Mouse (Mus musculus) neural tube, embryonic 13.5 days (tissue): ENCODE data around the gene Efr3b. TPM values are rescaled to one million over a fixed set of nuclear protein-coding genes. Genes with fewer than 3 reads are reported as not detected.

ENCODE experiments used
- ATAC-seq: fragments of 200-750 bp; cut with Nextera tagmentation; 2 replicates; pipeline ENCODE4 v1.8.0; 2017; ENCODE audit warnings: low read depth, mild to moderate bottlenecking, moderate TSS enrichment, moderate library complexity
- H3K27ac ChIP-seq: fragments of 300-500 bp; sonication (generic); replicated peaks from 2 replicates; pipeline ENCODE4 v1.5.1; 2015; ENCODE audit warnings: moderate library complexity, mild to moderate bottlenecking, inconsistent platforms
- H3K27me3 ChIP-seq: fragments of 300-500 bp; sonication (generic); 2 replicates; pipeline ENCODE4 v1.6.1; 2015; ENCODE audit warnings: mild to moderate bottlenecking, inconsistent platforms
- H3K36me3 ChIP-seq: fragments of 300-500 bp; sonication (generic); 2 replicates; pipeline ENCODE4 v1.6.1; 2015; ENCODE audit warnings: mild to moderate bottlenecking, inconsistent platforms
- H3K4me1 ChIP-seq: fragments of 300-500 bp; sonication (generic); replicated peaks from 2 replicates; pipeline ENCODE4 v1.6.1; 2015; ENCODE audit warnings: inconsistent platforms
- H3K4me2 ChIP-seq: fragments of 300-500 bp; sonication (generic); 2 replicates; pipeline ENCODE4 v1.6.1; 2015; ENCODE audit warnings: inconsistent platforms, mild to moderate bottlenecking, moderate library complexity
- H3K4me3 ChIP-seq: fragments of 300-500 bp; sonication (generic); 2 replicates; pipeline ENCODE4 v1.5.1; 2015; ENCODE audit warnings: mild to moderate bottlenecking, inconsistent platforms
- H3K9ac ChIP-seq: fragments of 300-500 bp; sonication (generic); 2 replicates; pipeline ENCODE4 v1.6.1; 2015; ENCODE audit warnings: moderate library complexity, mild to moderate bottlenecking, inconsistent platforms
- H3K9me3 ChIP-seq: fragments of 300-500 bp; sonication (generic); 2 replicates; pipeline ENCODE4 v1.6.1; 2016; ENCODE audit warnings: inconsistent platforms
- WGBS: fragments of 180-500 bp; shearing (Covaris S2); methylation state at CpG from one replicate; pipeline ENCODE4 v1.1.7; 2015; 5-methylcytosine and 5-hydroxymethylcytosine counted together
- polyA plus RNA-seq: library from polyadenylated mRNA; unstranded; fragments of >200 nt; fragmentation: Nextera tagmentation; extraction: Ambion mirVana; gene quantifications from 2 replicates; pipeline ENCODE4 v1.2.1, GENCODE M21; 2015

The Efr3b gene
- polyA plus RNA-seq, 1 experiment from 2014 or later: 32.8 TPM

DNA sequence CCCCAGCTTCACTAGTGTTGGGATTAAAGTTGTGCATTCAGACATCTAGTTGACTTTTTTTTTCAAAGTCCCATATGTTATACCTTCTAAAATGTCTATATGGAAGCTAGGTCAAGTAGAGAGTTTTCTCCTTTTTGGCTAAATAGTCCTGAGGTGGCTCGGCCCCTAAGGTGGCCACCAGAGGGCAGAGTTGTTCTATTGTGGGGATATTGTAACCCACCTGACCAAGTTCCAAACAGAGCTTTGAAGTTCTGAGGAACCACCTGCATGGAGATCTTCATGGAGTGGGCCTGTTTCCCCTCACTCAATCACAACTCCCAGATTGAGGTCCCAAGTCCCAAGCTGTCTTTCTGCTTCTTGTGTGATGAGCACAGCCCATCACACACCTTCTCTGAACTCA is 112.6 kb downstream of the Efr3b start:
- Histone ChIP-seq H3K36me3 (no peaks in the 10 kb centered on the region), H3K27ac (no peak overlapping the region)

DNA sequence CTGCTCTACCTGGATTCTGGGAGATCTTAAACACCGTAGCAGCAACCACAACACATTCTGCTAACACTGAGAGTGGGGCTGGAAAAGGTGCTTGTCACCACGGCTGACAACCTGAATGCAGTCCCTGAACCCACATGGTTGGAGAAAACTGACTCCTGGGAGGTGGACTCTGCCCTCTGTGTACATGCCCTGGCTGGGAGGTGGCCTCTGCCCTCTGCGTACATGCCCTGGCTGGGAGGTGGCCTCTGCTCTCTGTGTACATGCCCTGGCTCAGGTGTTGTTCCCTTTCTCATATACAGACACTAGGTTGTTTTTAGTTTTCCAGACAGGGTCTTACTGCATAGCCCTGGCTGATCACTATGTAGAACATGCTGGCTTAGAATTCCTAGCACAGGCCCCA is 119.3 kb downstream of the Efr3b start:
- Histone ChIP-seq H3K4me1 (peaks cover 18% of the 10 kb centered on the region), H3K9ac (no peak overlapping the region), H3K9me3 (no peaks in the 10 kb centered on the region), H3K36me3 (0 out of 2 replicates have a peak, but pooled peaks cover 3% of the 10 kb centered on the region), H3K4me2 (no peak overlapping the region), H3K4me3 (no peak overlapping the region), H3K27ac (no peak overlapping the region), H3K27me3 (no peaks in the 10 kb centered on the region)
- ATAC-seq: no peak
- 85% methylated on average over 3 of the region's 3 CpGs for WGBS

More for the DNA sequence above, 112.6 kb downstream of the Efr3b start:
- Histone ChIP-seq H3K27me3 (no peaks in the 10 kb centered on the region), H3K4me2 (no peak overlapping the region), H3K4me1 (peaks cover 10% of the 10 kb centered on the region), H3K9ac (no peak overlapping the region), H3K4me3 (no peak overlapping the region), H3K9me3 (no peaks in the 10 kb centered on the region)
- no peak for ATAC-seq
- WGBS: 0% methylated on average over 1 of the region's 1 CpGs

DNA sequence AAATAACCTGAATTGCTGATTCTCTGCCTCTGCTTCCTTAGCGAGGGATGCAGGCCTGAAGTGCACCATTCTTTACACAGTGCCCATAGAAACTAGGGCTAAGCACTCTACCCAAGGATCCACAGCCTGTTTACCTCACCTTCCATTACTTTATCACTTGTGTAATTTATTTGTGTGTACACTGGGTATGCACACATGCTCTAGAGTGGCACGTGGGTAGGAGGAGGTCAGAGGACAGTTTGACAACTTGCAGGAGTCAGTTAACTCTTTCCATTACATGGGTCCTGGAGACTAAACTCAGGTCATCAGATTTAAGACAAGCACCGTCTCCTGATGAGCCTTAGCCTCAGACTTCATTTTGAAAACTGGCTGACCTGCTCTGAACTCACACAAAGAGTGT is 120.1 kb downstream of the Efr3b start:
- no peaks in the 10 kb centered on the region for H3K27me3 ChIP-seq
- H3K4me2 ChIP-seq: no peak overlapping the region
- no peak overlapping the region for H3K4me3 ChIP-seq
- WGBS: 73% methylated on average over 3 of the region's 3 CpGs
- H3K9ac ChIP-seq: no peak overlapping the region
- H3K27ac ChIP-seq: no peak overlapping the region
- 0 out of 2 replicates have a peak, but pooled peaks cover 8% of the 10 kb centered on the region for H3K36me3 ChIP-seq
- no peaks in the 10 kb centered on the region for H3K9me3 ChIP-seq
- peaks cover 18% of the 10 kb centered on the region for H3K4me1 ChIP-seq
- no peak for ATAC-seq

DNA sequence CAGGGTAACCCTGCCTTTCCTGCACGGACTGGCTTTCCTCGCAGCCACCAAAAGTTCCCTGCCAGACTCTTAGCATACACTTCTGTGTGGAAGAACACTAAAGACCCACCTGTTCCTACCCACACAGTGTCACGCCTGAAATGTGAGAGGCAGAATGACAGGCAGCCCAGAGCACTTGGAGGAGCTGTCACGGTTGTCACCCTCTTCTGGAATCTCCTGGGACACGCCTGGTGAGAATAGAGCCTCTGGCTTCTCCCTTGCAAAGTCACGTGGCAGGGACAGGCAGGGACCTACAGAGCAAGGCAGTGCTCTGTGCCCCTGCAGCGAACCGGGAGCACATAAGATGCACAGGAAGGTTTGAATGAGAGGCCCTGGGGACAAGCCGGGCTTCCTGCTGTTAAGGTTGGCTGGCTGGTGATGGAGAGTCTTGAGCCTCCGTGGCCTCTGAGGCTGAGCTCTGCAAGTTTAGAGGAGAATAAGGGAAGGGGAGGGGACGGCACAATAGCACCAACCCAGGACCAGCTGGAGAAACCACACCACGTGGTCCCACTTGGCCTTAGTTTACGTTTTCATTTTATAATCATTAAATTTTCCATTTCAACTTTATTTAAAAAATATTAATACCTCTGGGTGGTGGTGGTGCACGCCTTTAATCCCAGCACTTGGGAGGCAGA is 120.9 kb downstream of the Efr3b start:
- H3K27me3 ChIP-seq: no peaks in the 10 kb centered on the region
- ATAC-seq: peak; percentile 47
- no peaks in the 10 kb centered on the region for H3K9me3 ChIP-seq
- H3K36me3 ChIP-seq: 0 out of 2 replicates have a peak, but pooled peaks cover 8% of the 10 kb centered on the region
- no peak overlapping the region for H3K9ac ChIP-seq
- 23% methylated on average over 14 of the region's 14 CpGs for WGBS
- H3K4me3 ChIP-seq: no peak overlapping the region
- H3K4me2 ChIP-seq: no peak overlapping the region
- H3K27ac ChIP-seq: no peak overlapping the region
- H3K4me1 ChIP-seq: peaks cover 18% of the 10 kb centered on the region

DNA sequence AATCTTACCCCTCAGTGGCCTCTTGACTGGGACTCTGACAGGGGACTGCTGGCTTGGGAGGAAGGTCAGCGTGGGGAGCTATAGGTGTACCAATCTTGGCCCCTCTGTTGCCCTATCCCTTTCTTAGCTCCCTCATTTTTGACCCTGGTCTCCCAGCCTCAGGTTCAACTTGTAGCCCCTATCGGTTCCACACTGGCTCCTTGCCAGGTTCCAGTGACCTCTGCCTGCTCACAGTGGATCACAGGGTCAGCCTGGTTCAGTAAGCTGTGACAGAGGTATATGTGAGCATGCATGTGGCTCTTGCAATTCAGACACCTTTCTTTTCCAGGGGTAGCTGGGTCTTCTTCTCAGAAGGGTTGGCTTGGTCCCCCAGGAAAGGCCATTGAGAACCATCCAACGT is 122.9 kb downstream of the Efr3b start:
- Histone ChIP-seq H3K27me3 (no peaks in the 10 kb centered on the region), H3K4me2 (no peak overlapping the region), H3K4me1 (peaks cover 7% of the 10 kb centered on the region), H3K9me3 (no peaks in the 10 kb centered on the region), H3K4me3 (no peak overlapping the region), H3K36me3 (0 out of 2 replicates have a peak, but pooled peaks cover 8% of the 10 kb centered on the region), H3K27ac (no peak overlapping the region), H3K9ac (no peak overlapping the region)
- WGBS: 88% methylated on average over 3 of the region's 3 CpGs
- no peak for ATAC-seq

Other genes with a start within 250 kb of the Efr3b start
- gene Dnmt3a, start 232.9 kb downstream of the Efr3b start, polyA plus RNA-seq: 95.7 and 118 TPM in 2 replicates
- 3.7 and 4.7 TPM in 2 replicates for gene Pomc, start 84.0 kb downstream of the Efr3b start, polyA plus RNA-seq
- 13.1 and 13.7 TPM in 2 replicates for gene Dnajc27, start 43.7 kb upstream of the Efr3b start, polyA plus RNA-seq
- gene Adcy3, start 94.2 kb upstream of the Efr3b start, polyA plus RNA-seq: 6.9 and 7.2 TPM in 2 replicates
- 6.7 and 7.5 TPM in 2 replicates for gene Ptrhd1, start 195.1 kb upstream of the Efr3b start, polyA plus RNA-seq
- gene Cenpo, start 195.4 kb upstream of the Efr3b start, polyA plus RNA-seq: 8.1 and 8.5 TPM in 2 replicates